Mouse (Mus musculus) intestine, embryonic 14.5 days (tissue): ENCODE data around the gene Nav2. TPM values are rescaled to one million over a fixed set of nuclear protein-coding genes. Genes with fewer than 3 reads are reported as not detected.

ENCODE experiments used
- ATAC-seq: fragments of 200-750 bp; cut with Nextera tagmentation; replicated peaks from 2 replicates; pipeline ENCODE4 v1.8.0; 2017; ENCODE audit warnings: low read depth, moderate number of reproducible peaks, moderate TSS enrichment, moderate library complexity; ENCODE audit not compliant: low FRiP score, low TSS enrichment
- DNase-seq: peaks from one replicate; pipeline ENCODE4 v3.0.0-alpha.2; 2018; ENCODE audit warnings: low spot score
- H3K27ac ChIP-seq: fragments of 300-500 bp; sonication (generic); 2 replicates; pipeline ENCODE4 v1.5.1; 2014; ENCODE audit warnings: low read depth, mild to moderate bottlenecking, control low read depth
- H3K27me3 ChIP-seq: fragments of 300-500 bp; sonication (generic); replicated peaks from 2 replicates; pipeline ENCODE4 v1.6.1; 2014; ENCODE audit warnings: low read length, control low read depth; ENCODE audit not compliant: control insufficient read depth, insufficient read depth
- H3K36me3 ChIP-seq: fragments of 300-500 bp; sonication (generic); 2 replicates; pipeline ENCODE4 v1.6.1; 2014; ENCODE audit warnings: low read length, control low read depth; ENCODE audit not compliant: control insufficient read depth, insufficient read depth
- H3K4me1 ChIP-seq: fragments of 300-500 bp; sonication (generic); replicated peaks from 2 replicates; pipeline ENCODE4 v1.6.1; 2014; ENCODE audit warnings: low read length, control low read depth, mixed read lengths; ENCODE audit not compliant: control insufficient read depth, insufficient read depth
- H3K4me2 ChIP-seq: fragments of 300-500 bp; sonication (generic); 2 replicates; pipeline ENCODE4 v1.6.1; 2014; ENCODE audit warnings: low read length
- H3K4me3 ChIP-seq: fragments of 300-500 bp; sonication (generic); 2 replicates; pipeline ENCODE4 v1.5.1; 2014; ENCODE audit warnings: low read depth, low read length, control low read depth, mixed read lengths
- H3K9ac ChIP-seq: fragments of 300-500 bp; sonication (generic); 2 replicates; pipeline ENCODE4 v1.6.1; 2014; ENCODE audit warnings: mild to moderate bottlenecking, low read length
- H3K9me3 ChIP-seq: fragments of 300-500 bp; sonication (generic); 2 replicates; pipeline ENCODE4 v1.6.1; 2016; ENCODE audit warnings: low read length, control low read depth; ENCODE audit not compliant: control insufficient read depth
- WGBS: fragments of 180-500 bp; shearing (Covaris S2); extraction: QIAGEN DNeasy Blood & Tissue Kit; methylation state at CpG from one replicate; pipeline ENCODE4 v1.1.7; 2014; 5-methylcytosine and 5-hydroxymethylcytosine counted together
- polyA plus RNA-seq: library from polyadenylated mRNA; unstranded; fragments of >200 nt; fragmentation: Nextera tagmentation; extraction: Ambion mirVana; gene quantifications from 2 replicates; pipeline ENCODE4 v1.2.1, GENCODE M21; 2014

The Nav2 gene
- polyA plus RNA-seq, 1 experiment from 2014 or later, result 31.5 TPM

DNA sequence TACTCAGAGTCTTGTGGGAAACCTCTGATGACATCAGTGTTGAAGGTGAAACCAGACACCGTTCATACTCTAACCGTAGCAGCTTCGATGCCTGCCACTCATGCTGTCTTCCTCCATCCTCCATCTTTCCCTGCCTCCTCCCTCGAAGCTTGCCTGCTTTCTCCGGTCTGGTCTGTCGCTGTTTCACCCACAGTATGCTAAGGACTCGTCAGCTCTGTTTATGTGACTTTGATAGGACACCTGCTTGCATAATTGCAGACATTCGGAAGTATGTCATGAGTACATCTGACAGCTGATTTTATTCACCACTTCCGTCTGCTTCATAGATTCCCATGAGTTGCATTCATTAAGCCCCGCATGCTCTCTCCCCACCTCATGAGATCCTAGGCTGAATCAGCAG is 582.3 kb downstream of the Nav2 start:
- H3K9me3 ChIP-seq, result no peaks in the 10 kb centered on the region
- no peak overlapping the region for H3K9ac ChIP-seq
- H3K4me3 ChIP-seq, result no peak overlapping the region
- ATAC-seq, result no peak
- DNase-seq, result no peak
- H3K27me3 ChIP-seq, result no peaks in the 10 kb centered on the region
- H3K4me2 ChIP-seq, result no peak overlapping the region
- H3K4me1 ChIP-seq, result peaks cover 8% of the 10 kb centered on the region; the same call in 1 of the 2 replicates
- H3K27ac ChIP-seq, result no peak overlapping the region
- peaks cover 28% of the 10 kb centered on the region for H3K36me3 ChIP-seq
- WGBS, result 75% methylated on average over 10 of the region's 10 CpGs

DNA sequence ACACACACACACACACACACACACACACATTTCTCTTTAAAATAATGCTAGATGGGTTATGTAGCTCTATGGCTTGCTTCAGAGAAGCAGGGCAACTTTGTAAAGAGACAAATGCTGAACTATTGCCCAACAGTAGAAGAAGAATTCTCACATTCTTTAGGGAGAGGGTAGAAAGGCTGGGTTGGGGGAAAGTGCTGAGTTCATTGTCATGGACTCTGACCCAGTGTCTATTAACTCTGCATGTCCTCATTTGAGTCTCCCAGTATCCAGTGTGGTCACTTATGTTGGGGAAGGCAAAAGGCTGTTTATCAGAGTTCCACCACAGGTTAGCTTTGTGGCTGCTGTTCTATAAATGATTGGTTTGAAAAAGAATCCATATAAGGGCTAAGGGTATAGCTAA is 584.1 kb downstream of the Nav2 start:
- Histone ChIP-seq H3K9me3 (no peaks in the 10 kb centered on the region), H3K27ac (no peak overlapping the region), H3K9ac (no peak overlapping the region), H3K4me3 (no peak overlapping the region), H3K27me3 (no peaks in the 10 kb centered on the region), H3K4me1 (peaks cover 25% of the 10 kb centered on the region), H3K4me2 (no peak overlapping the region), H3K36me3 (peaks cover 28% of the 10 kb centered on the region)
- no peak for DNase-seq
- no peak for ATAC-seq

GRCm38 (mm10) chr7:49493210-49493609 is 584.7 kb downstream of the Nav2 start:
- ATAC-seq, result no peak
- Histone ChIP-seq H3K4me3 (no peak overlapping the region), H3K9me3 (no peaks in the 10 kb centered on the region), H3K9ac (no peak overlapping the region), H3K4me2 (no peak overlapping the region), H3K27me3 (no peaks in the 10 kb centered on the region), H3K36me3 (peaks cover 28% of the 10 kb centered on the region), H3K4me1 (peaks cover 22% of the 10 kb centered on the region), H3K27ac (no peak overlapping the region)
- 94% methylated on average over 4 of the region's 4 CpGs for WGBS
- DNase-seq, result no peak

GRCm38 (mm10) chr7:49494654-49495053 is 586.1 kb downstream of the Nav2 start:
- DNase-seq (peak; percentile 38), ATAC-seq (no peak)
- Histone ChIP-seq H3K36me3 (peaks cover 28% of the 10 kb centered on the region), H3K4me3 (no peak overlapping the region), H3K27ac (no peak overlapping the region), H3K4me1 (peaks cover 19% of the 10 kb centered on the region), H3K27me3 (no peaks in the 10 kb centered on the region), H3K4me2 (no peak overlapping the region), H3K9ac (no peak overlapping the region), H3K9me3 (no peaks in the 10 kb centered on the region)
- WGBS, result 79% methylated on average over 6 of the region's 6 CpGs

GRCm38 (mm10) chr7:49496111-49496510 is 587.6 kb downstream of the Nav2 start:
- Histone ChIP-seq H3K4me3 (no peak overlapping the region), H3K27me3 (no peaks in the 10 kb centered on the region), H3K27ac (no peak overlapping the region), H3K4me2 (no peak overlapping the region), H3K9me3 (no peaks in the 10 kb centered on the region), H3K9ac (no peak overlapping the region), H3K4me1 (peaks cover 19% of the 10 kb centered on the region), H3K36me3 (peaks cover 30% of the 10 kb centered on the region)
- ATAC-seq, result no peak
- 41% methylated on average over 11 of the region's 11 CpGs for WGBS
- peak; percentile 51 for DNase-seq

- Histone ChIP-seq H3K4me3 (no peak overlapping the region), H3K4me2 (peak overlapping the region; percentile 15; the same call in 1 of the 2 replicates), H3K27ac (0 out of 2 replicates have a peak overlapping the region, but pooled peaks have one; percentile 11), H3K36me3 (peaks cover 28% of the 10 kb centered on the region), H3K9me3 (no peaks in the 10 kb centered on the region), H3K4me1 (peaks cover 19% of the 10 kb centered on the region), H3K27me3 (no peaks in the 10 kb centered on the region), H3K9ac (no peak overlapping the region)
- ATAC-seq, result peak; percentile 71
- WGBS, result 24% methylated on average over 13 of the region's 13 CpGs
- peak; percentile 69 for DNase-seq
Measured at GRCm38 (mm10) chr7:49496766-49497425, 588.4 kb downstream of the Nav2 start.

DNA sequence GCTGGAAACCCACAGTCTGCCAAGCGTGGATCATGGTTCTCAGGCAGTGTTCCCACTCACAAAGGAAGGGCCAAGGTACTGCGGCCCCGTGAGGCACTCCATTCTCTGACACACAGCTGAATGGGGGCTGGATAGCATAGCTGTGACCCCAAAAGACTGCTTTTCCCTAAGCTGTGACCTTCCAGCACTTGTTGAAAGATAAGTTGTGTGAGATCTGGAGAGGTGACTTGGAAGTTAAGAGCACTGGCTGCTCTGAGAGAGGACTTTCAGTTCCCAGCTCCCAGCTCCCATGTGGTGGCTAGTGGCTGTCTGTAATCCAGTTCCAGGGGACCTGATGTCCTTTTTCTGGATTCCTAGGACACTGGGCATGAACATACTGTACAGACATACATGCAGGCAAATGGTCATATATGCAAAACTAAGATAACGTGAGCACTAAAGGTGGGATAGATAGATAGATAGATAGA is 588.9 kb downstream of the Nav2 start:
- ATAC-seq, result no peak
- no peak overlapping the region for H3K4me3 ChIP-seq
- H3K4me2 ChIP-seq, result no peak overlapping the region
- H3K27ac ChIP-seq, result no peak overlapping the region
- no peaks in the 10 kb centered on the region for H3K27me3 ChIP-seq
- peaks cover 26% of the 10 kb centered on the region for H3K36me3 ChIP-seq
- no peak overlapping the region for H3K9ac ChIP-seq
- 59% methylated on average over 4 of the region's 4 CpGs for WGBS
- DNase-seq, result peak; percentile 49
- H3K4me1 ChIP-seq, result peaks cover 19% of the 10 kb centered on the region
- H3K9me3 ChIP-seq, result no peaks in the 10 kb centered on the region

GRCm38 (mm10) chr7:49499598-49499997 is 591.1 kb downstream of the Nav2 start:
- no peak for DNase-seq
- Histone ChIP-seq H3K4me1 (peaks cover 32% of the 10 kb centered on the region), H3K9me3 (no peaks in the 10 kb centered on the region), H3K27ac (no peak overlapping the region), H3K27me3 (no peaks in the 10 kb centered on the region), H3K4me3 (no peak overlapping the region), H3K9ac (no peak overlapping the region), H3K4me2 (no peak overlapping the region), H3K36me3 (peaks cover 15% of the 10 kb centered on the region)
- ATAC-seq, result no peak
- WGBS, result 85% methylated on average over 6 of the region's 6 CpGs

GRCm38 (mm10) chr7:49500916-49501315 is 592.4 kb downstream of the Nav2 start:
- 90% methylated on average over 5 of the region's 5 CpGs for WGBS

More at GRCm38 (mm10) chr7:49500916-49501315, 592.4 kb downstream of the Nav2 start:
- Histone ChIP-seq H3K9me3 (no peaks in the 10 kb centered on the region), H3K36me3 (peaks cover 15% of the 10 kb centered on the region), H3K27me3 (no peaks in the 10 kb centered on the region), H3K4me2 (no peak overlapping the region), H3K27ac (no peak overlapping the region), H3K4me1 (peaks cover 38% of the 10 kb centered on the region), H3K9ac (no peak overlapping the region), H3K4me3 (no peak overlapping the region)
- DNase-seq (no peak), ATAC-seq (no peak)
